7 mouse cellular contexts compared by ENCODE assay signal in the genomic region with DNA sequence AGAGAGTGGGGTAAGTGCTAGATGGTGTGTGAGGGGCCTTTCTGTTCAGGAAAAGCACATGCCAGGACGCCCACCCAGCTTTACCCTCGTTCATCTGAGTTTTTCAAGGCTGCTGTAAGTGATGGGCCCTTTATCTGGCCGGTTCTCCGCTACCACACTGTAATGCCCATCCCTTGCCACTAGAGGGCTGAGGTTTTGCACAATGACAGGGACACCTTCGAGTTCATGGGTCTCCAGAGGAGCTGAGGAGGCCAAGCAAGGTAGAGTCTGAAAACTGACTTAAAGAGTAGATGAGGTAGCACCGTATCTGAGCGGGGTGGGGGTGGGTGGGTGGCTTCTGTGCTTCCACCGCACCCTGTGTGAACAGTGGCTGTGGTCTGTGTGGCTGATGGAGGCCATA. TPM values are rescaled to one million over a fixed set of nuclear protein-coding genes. Genes with fewer than 3 reads are reported as not detected.
DNase-seq lines count a peak whose midpoint lies in the region; ATAC-seq and TF ChIP-seq lines count a peak whose summit lies in the region.

No protein-coding gene starts in this region.

- ATAC-seq in erythroblast, adult 5-6 weeks (replicated peaks; ENCODE audit: low FRiP score, poor library complexity, severe bottlenecking): peak; percentile 76

- H3K27me3 ChIP-seq in kidney, adult 2 months (replicated peaks; ENCODE audit: control insufficient read depth, insufficient read depth, low read length): no peaks in the 10 kb centered on the region

- TF ChIP-seq CTCF in bone marrow macrophage, adult 2 months (IDR thresholded peaks at IDR 0.05; ENCODE audit: low read depth, low read length): peak; percentile 52
- TF ChIP-seq CTCF in kidney, adult 2 months (conservative IDR thresholded peaks at IDR 0.05; ENCODE audit: insufficient read depth, insufficient read length, low read depth, low read length): peak; percentile 87

- 33% methylated on average over 8 of the region's 8 CpGs for WGBS in kidney, adult 2 months

- TF ChIP-seq POLR2A in bone marrow macrophage, adult 2 months (IDR thresholded peaks at IDR 0.05; ENCODE audit: borderline replicate concordance, low read depth, low read length): no peak
- no peak for TF ChIP-seq POLR2A in kidney, adult 2 months (IDR thresholded peaks at IDR 0.05; ENCODE audit: low read depth, low read length)

- H3K36me3 ChIP-seq in kidney, adult 2 months (ENCODE audit: control insufficient read depth, insufficient read depth, low read length): no peaks in the 10 kb centered on the region

- no peak overlapping the region for H3K4me3 ChIP-seq in bone marrow macrophage, adult 2 months (ENCODE audit: insufficient read depth, low read length)
- H3K4me3 ChIP-seq in kidney, adult 2 months (ENCODE audit: insufficient read depth, low read depth, low read length): no peak overlapping the region

- peaks cover 4% of the 10 kb centered on the region; the same call in 1 of the 2 replicates for H3K4me1 ChIP-seq in bone marrow macrophage, adult 2 months (ENCODE audit: control insufficient read depth, insufficient read depth, low read length)
- no peaks in the 10 kb centered on the region for H3K4me1 ChIP-seq in kidney, adult 2 months (ENCODE audit: control insufficient read depth, insufficient read depth, low read length)

- H3K27ac ChIP-seq in bone marrow macrophage, adult 2 months (ENCODE audit: insufficient read depth, low read depth, low read length): no peak overlapping the region
- no peak overlapping the region for H3K27ac ChIP-seq in kidney, adult 2 months (ENCODE audit: insufficient read depth, low read depth, low read length)

- DNase-seq in urinary bladder, postnatal 36 days (ENCODE audit: low spot score in 2 of 2): peak; percentile 23 to 26
- no peak for DNase-seq in urinary bladder, adult 2 months (ENCODE audit: low spot score)
- peak; percentile 64 for DNase-seq in kidney, adult 2 months
- DNase-seq in lung, postnatal 10 days: peak; percentile 66
- DNase-seq in retina, postnatal 1 day: peak; percentile 75

RNA-seq across cellular contexts. Expression of a gene that starts 27.2 kb away (rescaled TPM):
- polyA plus RNA-seq in urinary bladder, adult 2 months (2012; rRNA removed): 0.23 TPM in 1 of 2 replicates, not detected in the other
- polyA plus RNA-seq in bone marrow macrophage, adult 2 months (2012; ENCODE audit: insufficient read depth, insufficient read length, missing spikeins): not detected in 2 replicates
- total RNA-seq in erythroblast, adult 5-6 weeks (2015; ENCODE audit: low replicate concordance): not detected in 2 replicates
- not detected in 2 replicates for total RNA-seq in erythroblast, adult 5-6 weeks (2017; ENCODE audit: low replicate concordance)
- polyA plus RNA-seq in kidney, adult 2 months (2012; rRNA removed): not detected in 2 replicates
